Mouse (Mus musculus) midbrain, postnatal 0 days (tissue): ENCODE results near the gene Fbxo48. TPM values are rescaled to one million over a fixed set of nuclear protein-coding genes. Genes with fewer than 3 reads are reported as not detected.

Experiments used
- ATAC-seq: fragments of 200-750 bp; cut with Nextera tagmentation; 2 replicates; pipeline ENCODE4 v1.8.0; 2017; ENCODE audit warnings: moderate number of reproducible peaks, mild to moderate bottlenecking, moderate TSS enrichment, moderate library complexity; ENCODE audit not compliant: low FRiP score
- DNase-seq: peaks from one replicate; pipeline ENCODE4 v3.0.0-alpha.2; 2015; ENCODE audit warnings: low spot score
- H3K27ac ChIP-seq: fragments of 300-500 bp; sonication (generic); 2 replicates; pipeline ENCODE4 v1.5.1; 2014; ENCODE audit warnings: low read depth, mild to moderate bottlenecking, low read length, mixed read lengths
- H3K27me3 ChIP-seq: fragments of 300-500 bp; sonication (generic); 2 replicates; pipeline ENCODE4 v1.6.1; 2014; ENCODE audit warnings: low read length, control low read depth, mixed read lengths; ENCODE audit not compliant: insufficient read depth
- H3K36me3 ChIP-seq: fragments of 300-500 bp; sonication (generic); 2 replicates; pipeline ENCODE4 v1.6.1; 2014; ENCODE audit warnings: low read length, control low read depth, mixed read lengths; ENCODE audit not compliant: insufficient read depth
- H3K4me1 ChIP-seq: fragments of 300-500 bp; sonication (generic); 2 replicates; pipeline ENCODE4 v1.6.1; 2014; ENCODE audit warnings: mild to moderate bottlenecking, control low read depth, antibody characterized with exemption, low read length, mixed read lengths; ENCODE audit not compliant: insufficient read depth
- H3K4me2 ChIP-seq: fragments of 300-500 bp; sonication (generic); 2 replicates; pipeline ENCODE4 v1.6.1; 2014; ENCODE audit warnings: low read depth, mild to moderate bottlenecking, low read length, mixed read lengths; ENCODE audit not compliant: poor library complexity, severe bottlenecking
- H3K4me3 ChIP-seq: fragments of 300-500 bp; sonication (generic); 2 replicates; pipeline ENCODE4 v1.5.1; 2014; ENCODE audit warnings: low read depth, mild to moderate bottlenecking, low read length, moderate library complexity
- H3K9ac ChIP-seq: fragments of 300-500 bp; sonication (generic); replicated peaks from 2 replicates; pipeline ENCODE4 v1.6.1; 2014; ENCODE audit warnings: mild to moderate bottlenecking, low read length, moderate library complexity, mixed read lengths; ENCODE audit not compliant: poor library complexity, severe bottlenecking
- H3K9me3 ChIP-seq: fragments of 300-500 bp; sonication (generic); 2 replicates; pipeline ENCODE4 v1.6.1; 2016; ENCODE audit warnings: low read length, control low read depth
- CTCF ChIP-seq: IDR thresholded peaks from 2 replicates; pipeline ENCODE4 v1.5.1; 2016; ENCODE audit warnings: antibody characterized with exemption, mild to moderate bottlenecking
- WGBS: fragments of 180-500 bp; shearing (Covaris S2); extraction: QIAGEN DNeasy Blood & Tissue Kit; methylation state at CpG from one replicate; pipeline ENCODE4 v1.1.7; 2014; 5-methylcytosine and 5-hydroxymethylcytosine counted together
- polyA plus RNA-seq: library from polyadenylated mRNA; unstranded; fragments of >200 nt; fragmentation: Nextera tagmentation; extraction: Ambion mirVana; gene quantifications from 2 replicates; pipeline ENCODE4 v1.2.1, GENCODE M21; 2015
- total RNA-seq: library from RNA; depleted of rRNA; stranded (reverse); fragments of >200 nt; gene quantifications from 2 replicates; pipeline ENCODE4 v1.2.3, GENCODE M21; 2014; rRNA removed

Fbxo48 gene
- total and polyA plus RNA-seq, 2 experiments from 2014 or later = 0.19 to 0.99 TPM

DNA sequence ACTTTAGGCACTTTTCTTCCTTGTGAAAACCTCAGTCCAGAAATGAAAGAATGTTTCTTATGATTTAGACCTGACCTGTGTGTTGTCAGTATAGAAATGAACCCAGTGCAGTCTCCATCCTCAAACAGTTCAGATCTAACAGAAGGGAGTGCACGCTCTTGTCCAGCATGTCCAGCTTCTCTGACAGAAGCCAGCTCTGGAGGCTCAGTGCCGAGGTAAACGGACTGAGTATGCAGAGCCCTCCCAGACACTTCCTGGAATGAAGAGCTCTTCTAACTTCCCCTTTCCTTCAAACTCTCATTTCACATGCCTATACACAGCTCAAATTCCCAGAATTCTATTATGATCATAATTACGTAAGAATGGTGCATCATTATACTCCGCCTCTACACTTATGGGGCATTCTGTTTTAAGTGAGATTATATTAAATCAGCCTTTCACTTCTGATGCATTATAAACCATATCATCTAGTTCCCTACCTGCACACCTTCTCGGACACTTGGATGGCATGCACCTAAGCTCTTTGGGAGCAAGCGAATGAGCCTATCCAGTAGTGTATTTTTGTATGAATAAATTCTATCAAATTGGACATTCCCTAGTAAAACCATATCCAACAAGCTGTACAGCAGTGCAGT, 51.7 kb downstream of the Fbxo48 start:
- Histone ChIP-seq H3K4me2 (no peak overlapping the region), H3K27me3 (no peaks in the 10 kb centered on the region), H3K36me3 (no peaks in the 10 kb centered on the region), H3K9ac (no peak overlapping the region), H3K4me3 (no peak overlapping the region), H3K4me1 (no peaks in the 10 kb centered on the region), H3K27ac (no peak overlapping the region), H3K9me3 (no peaks in the 10 kb centered on the region)
- no peak for ATAC-seq
- WGBS = 88% methylated on average over 7 of the region's 7 CpGs
- DNase-seq = no peak
- no peak for TF ChIP-seq CTCF

DNA sequence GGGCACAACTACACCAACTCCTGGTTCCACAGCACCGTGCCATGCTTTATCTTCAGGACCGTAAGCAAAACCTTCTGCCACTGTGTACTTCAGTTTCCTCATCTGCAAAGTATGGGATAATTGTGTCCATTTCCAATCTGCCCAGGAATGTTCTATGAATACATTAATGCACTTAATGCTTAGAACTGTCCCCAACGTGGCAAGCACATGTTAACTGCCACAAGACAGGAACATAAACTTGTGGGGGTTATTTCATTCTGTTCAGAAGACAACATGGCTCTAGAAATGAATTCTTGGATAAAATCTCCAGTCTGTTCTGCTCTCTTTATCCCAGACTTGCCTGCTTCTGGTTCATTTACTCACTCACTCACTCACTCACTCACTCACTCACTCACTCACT, 52.6 kb downstream of the Fbxo48 start:
- Histone ChIP-seq H3K9ac (no peak overlapping the region), H3K4me2 (no peak overlapping the region), H3K27me3 (no peaks in the 10 kb centered on the region), H3K27ac (no peak overlapping the region), H3K36me3 (no peaks in the 10 kb centered on the region), H3K4me3 (no peak overlapping the region), H3K4me1 (no peaks in the 10 kb centered on the region), H3K9me3 (no peaks in the 10 kb centered on the region)
- DNase-seq = no peak
- TF ChIP-seq CTCF = no peak
- no peak for ATAC-seq
- 84% methylated on average over 3 of the region's 3 CpGs for WGBS

Other genes starting within 250 kb of the Fbxo48 start
- 19.3 and 25.1 TPM in 2 replicates for gene Egfr, start 199.2 kb upstream of the Fbxo48 start, total RNA-seq
- gene Egfr, start 199.2 kb upstream of the Fbxo48 start, polyA plus RNA-seq = 9.6 and 10.7 TPM in 2 replicates
- 134 and 144 TPM in 2 replicates for gene Cnrip1, start 100.2 kb downstream of the Fbxo48 start, total RNA-seq
- 244 and 254 TPM in 2 replicates for gene Cnrip1, start 100.2 kb downstream of the Fbxo48 start, polyA plus RNA-seq
- 4.7 and 5.4 TPM in 2 replicates for gene Plek, start 101.0 kb downstream of the Fbxo48 start, total RNA-seq
- gene Plek, start 101.0 kb downstream of the Fbxo48 start, polyA plus RNA-seq = 4.0 TPM in 2 replicates
- gene Ppp3r1, start 207.9 kb downstream of the Fbxo48 start, total RNA-seq = 125 and 136 TPM in 2 replicates
- gene Ppp3r1, start 207.9 kb downstream of the Fbxo48 start, polyA plus RNA-seq = 253 and 268 TPM in 2 replicates
- 10.5 and 14.8 TPM in 2 replicates for gene Wdr92, start 230.7 kb downstream of the Fbxo48 start, total RNA-seq
- gene Wdr92, start 230.7 kb downstream of the Fbxo48 start, polyA plus RNA-seq = 13.1 and 13.4 TPM in 2 replicates